Mouse (Mus musculus) intestine, embryonic 16.5 days (tissue): ENCODE results near the gene Gtf2h1. TPM values are rescaled to one million over a fixed set of nuclear protein-coding genes. Genes with fewer than 3 reads are reported as not detected.
A peak's percentile ranks its signal among the peaks of the same experiment; 100 is the strongest.

ENCODE experiments used
- ATAC-seq: fragments of 200-750 bp; cut with Nextera tagmentation; 2 replicates; pipeline ENCODE4 v1.8.0; 2017; ENCODE audit warnings: moderate TSS enrichment, moderate library complexity
- H3K27ac ChIP-seq: fragments of 300-500 bp; sonication (generic); 2 replicates; pipeline ENCODE4 v1.5.1; 2014; ENCODE audit warnings: mild to moderate bottlenecking, low read length
- H3K27me3 ChIP-seq: fragments of 300-500 bp; sonication (generic); replicated peaks from 2 replicates; pipeline ENCODE4 v1.6.1; 2014; ENCODE audit warnings: low read length, control low read depth, mixed read lengths; ENCODE audit not compliant: control insufficient read depth, insufficient read depth
- H3K36me3 ChIP-seq: fragments of 300-500 bp; sonication (generic); 2 replicates; pipeline ENCODE4 v1.6.1; 2014; ENCODE audit warnings: low read length, control low read depth; ENCODE audit not compliant: control insufficient read depth, insufficient read depth
- H3K4me1 ChIP-seq: fragments of 300-500 bp; sonication (generic); 2 replicates; pipeline ENCODE4 v1.6.1; 2014; ENCODE audit warnings: low read length, control low read depth, mixed read lengths; ENCODE audit not compliant: control insufficient read depth, insufficient read depth
- H3K4me2 ChIP-seq: fragments of 300-500 bp; sonication (generic); 2 replicates; pipeline ENCODE4 v1.6.1; 2014; ENCODE audit warnings: low read depth, low read length, control low read depth
- H3K4me3 ChIP-seq: fragments of 300-500 bp; sonication (generic); 2 replicates; pipeline ENCODE4 v1.5.1; 2014; ENCODE audit warnings: mild to moderate bottlenecking, low read length
- H3K9ac ChIP-seq: fragments of 300-500 bp; sonication (generic); 2 replicates; pipeline ENCODE4 v1.6.1; 2014; ENCODE audit warnings: low read depth, low read length
- H3K9me3 ChIP-seq: fragments of 300-500 bp; sonication (generic); 2 replicates; pipeline ENCODE4 v1.6.1; 2016; ENCODE audit warnings: low read length, control low read depth; ENCODE audit not compliant: control insufficient read depth
- WGBS: fragments of 180-500 bp; shearing (Covaris S2); extraction: QIAGEN DNeasy Blood & Tissue Kit; methylation state at CpG from one replicate; pipeline ENCODE4 v1.1.7; 2014; 5-methylcytosine and 5-hydroxymethylcytosine counted together
- polyA plus RNA-seq: library from polyadenylated mRNA; unstranded; fragments of >200 nt; fragmentation: Nextera tagmentation; extraction: Ambion mirVana; gene quantifications from 2 replicates; pipeline ENCODE4 v1.2.1, GENCODE M21; 2015

The Gtf2h1 gene
- polyA plus RNA-seq, 1 experiment from 2014 or later = 78.5 TPM

DNA sequence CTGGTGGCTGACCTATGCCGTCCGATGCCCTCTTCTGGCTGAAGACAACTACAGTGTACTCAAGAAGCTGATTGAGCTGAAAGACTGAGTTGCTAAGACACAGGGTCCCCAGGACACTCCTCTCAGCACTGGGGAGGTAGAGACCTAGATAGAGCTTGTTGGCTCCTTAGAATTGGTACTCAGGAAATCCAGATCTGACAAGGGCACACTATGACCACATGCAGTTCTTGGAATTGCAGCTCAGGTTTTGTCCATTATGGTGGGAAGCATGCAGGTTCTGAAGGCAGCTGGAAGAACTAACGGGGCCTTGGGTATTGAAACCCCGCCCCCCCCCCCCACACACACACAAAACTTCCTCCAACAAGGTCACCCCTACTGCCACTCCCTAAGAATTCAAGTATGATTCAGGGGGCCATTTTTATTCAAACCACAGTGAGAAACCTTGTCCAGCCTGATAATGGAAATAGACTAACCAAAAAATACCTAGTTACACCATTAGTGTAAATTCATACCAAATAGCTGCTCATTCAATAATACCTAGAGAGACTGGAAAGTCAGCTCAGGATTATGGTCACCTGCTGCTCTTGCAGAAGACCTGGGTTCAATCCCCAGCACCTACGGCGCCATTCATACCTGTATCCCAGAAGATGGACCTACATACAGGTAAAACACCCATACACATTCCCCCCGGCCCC, 60.1 kb downstream of the Gtf2h1 start:
- WGBS = 71% methylated on average over 7 of the region's 7 CpGs
- peak; percentile 12; the same call in 1 of the 2 replicates for ATAC-seq

DNA sequence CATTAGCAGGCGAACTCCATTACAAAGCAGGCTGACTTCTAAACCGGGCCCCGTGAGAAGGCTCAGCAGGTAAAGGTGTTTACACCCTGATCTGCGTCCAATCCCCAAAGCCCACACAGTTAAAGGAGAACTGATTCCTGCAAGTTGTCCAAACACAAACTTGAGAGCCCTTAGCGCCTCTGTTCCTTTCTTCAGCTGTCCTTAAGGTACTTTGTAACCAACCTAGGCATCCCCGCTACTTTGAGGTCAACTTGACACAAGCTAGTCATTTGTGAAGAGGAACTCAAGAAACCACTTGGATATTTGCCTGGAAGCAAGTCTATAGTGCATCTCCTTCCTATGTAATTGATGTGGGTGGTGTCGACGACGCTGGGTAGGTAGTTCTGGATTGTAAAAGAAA, 61.5 kb downstream of the Gtf2h1 start:
- H3K36me3 ChIP-seq = peaks cover 17% of the 10 kb centered on the region
- H3K4me1 ChIP-seq = no peaks in the 10 kb centered on the region
- H3K4me2 ChIP-seq = no peak overlapping the region
- H3K4me3 ChIP-seq = no peak overlapping the region
- ATAC-seq = no peak
- no peaks in the 10 kb centered on the region for H3K9me3 ChIP-seq
- H3K27ac ChIP-seq = no peak overlapping the region
- H3K27me3 ChIP-seq = no peaks in the 10 kb centered on the region
- no peak overlapping the region for H3K9ac ChIP-seq
- WGBS = 72% methylated on average over 9 of the region's 9 CpGs

More for the DNA sequence above, 60.1 kb downstream of the Gtf2h1 start:
- Histone ChIP-seq H3K36me3 (peaks cover 28% of the 10 kb centered on the region), H3K4me3 (no peak overlapping the region), H3K27me3 (no peaks in the 10 kb centered on the region), H3K4me2 (no peak overlapping the region), H3K4me1 (0 out of 2 replicates have a peak, but pooled peaks cover 3% of the 10 kb centered on the region), H3K27ac (no peak overlapping the region), H3K9me3 (no peaks in the 10 kb centered on the region), H3K9ac (no peak overlapping the region)

DNA sequence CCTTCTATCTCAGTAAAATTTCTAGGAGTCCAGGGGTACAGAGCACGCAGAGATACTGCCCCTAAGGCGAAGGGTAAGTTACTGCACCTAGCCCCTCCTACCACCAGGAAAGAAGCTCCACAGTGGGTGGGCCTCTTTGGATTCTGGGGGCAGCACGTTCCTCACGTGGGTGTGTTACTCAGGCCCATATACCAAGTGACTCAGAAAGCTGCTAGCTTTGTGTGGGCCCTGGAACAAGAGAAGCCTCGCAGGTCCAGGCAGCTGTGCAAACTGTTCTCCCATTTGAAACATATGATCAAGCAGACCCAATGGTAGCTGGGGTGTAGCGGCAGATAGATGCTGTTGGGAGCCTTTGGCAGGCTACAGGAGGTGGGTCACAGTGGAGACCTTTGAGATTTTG, 63.1 kb downstream of the Gtf2h1 start:
- H3K4me3 ChIP-seq = no peak overlapping the region
- no peak overlapping the region for H3K27ac ChIP-seq
- no peaks in the 10 kb centered on the region for H3K9me3 ChIP-seq
- WGBS = 59% methylated on average over 6 of the region's 6 CpGs
- no peaks in the 10 kb centered on the region for H3K4me1 ChIP-seq
- no peak for ATAC-seq
- H3K4me2 ChIP-seq = no peak overlapping the region
- H3K9ac ChIP-seq = no peak overlapping the region
- 0 out of 2 replicates have a peak, but pooled peaks cover 3% of the 10 kb centered on the region for H3K36me3 ChIP-seq
- H3K27me3 ChIP-seq = no peaks in the 10 kb centered on the region

DNA sequence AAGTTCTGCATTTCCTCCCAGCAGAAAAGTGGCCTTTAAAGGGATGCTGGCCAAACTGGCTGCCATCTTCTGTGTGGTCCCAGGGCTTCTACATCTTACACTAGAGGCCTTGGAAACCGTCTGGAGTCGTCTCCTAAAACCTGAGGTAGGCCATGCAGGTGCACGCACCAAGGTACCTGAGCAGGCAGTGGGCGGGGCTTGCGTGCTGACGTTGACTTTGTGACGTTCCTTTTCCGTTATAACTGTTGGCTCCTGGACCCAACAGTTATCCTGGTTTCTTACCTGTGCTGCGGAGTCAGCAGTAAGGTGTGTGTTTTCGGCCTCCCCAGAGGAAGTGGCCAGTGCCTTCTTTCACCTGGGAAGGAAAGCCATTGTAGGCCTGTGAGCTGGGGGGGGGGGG, 65.1 kb downstream of the Gtf2h1 start, which contains the start of gene Ldhc:
TSS of gene Ldhc (plus strand) at position 208 of the 400 bp plus-strand sequence.
- Histone ChIP-seq H3K9ac (no peak within 1 kb of the TSS), H3K4me2 (no peak within 1 kb of the TSS), H3K27me3 (no peaks in the 10 kb centered on the region), H3K9me3 (no peaks in the 10 kb centered on the region), H3K36me3 (no peaks in the 10 kb centered on the region), H3K4me3 (no peak within 1 kb of the TSS), H3K27ac (no peak within 1 kb of the TSS), H3K4me1 (no peaks in the 10 kb centered on the region)
- 45% methylated on average over 10 of the region's 10 CpGs for WGBS
- ATAC-seq = no peak

DNA sequence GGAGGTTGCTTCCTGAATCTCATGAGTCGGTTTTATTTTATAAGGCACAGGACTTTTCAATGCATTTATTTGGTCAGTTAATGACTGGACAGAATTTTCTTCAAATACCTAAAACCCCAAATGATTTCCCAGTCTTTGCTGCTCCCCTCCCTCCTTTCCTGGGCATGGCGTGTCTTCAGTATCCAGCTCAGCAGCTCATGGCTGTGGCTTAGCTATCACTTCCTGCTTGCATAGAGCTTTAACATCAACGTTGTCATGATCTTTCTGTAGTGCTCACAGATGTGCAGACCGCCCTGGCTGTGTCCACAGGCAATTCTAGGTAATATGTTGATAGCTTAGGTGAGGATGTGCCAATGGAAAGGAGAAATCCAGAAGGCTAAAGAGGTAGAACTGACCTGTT, 76.1 kb downstream of the Gtf2h1 start:
- H3K4me2 ChIP-seq = no peak overlapping the region
- no peaks in the 10 kb centered on the region for H3K36me3 ChIP-seq
- no peaks in the 10 kb centered on the region for H3K27me3 ChIP-seq
- H3K4me1 ChIP-seq = no peaks in the 10 kb centered on the region
- no peak overlapping the region for H3K4me3 ChIP-seq
- 62% methylated on average over 4 of the region's 4 CpGs for WGBS
- H3K27ac ChIP-seq = no peak overlapping the region
- no peaks in the 10 kb centered on the region for H3K9me3 ChIP-seq
- H3K9ac ChIP-seq = no peak overlapping the region
- ATAC-seq = no peak

Other genes with a start within 250 kb of the Gtf2h1 start
- 14.6 and 14.7 TPM in 2 replicates for gene Sergef, start 156.3 kb upstream of the Gtf2h1 start, polyA plus RNA-seq
- 2.4 and 2.6 TPM in 2 replicates for gene Tph1, start 123.6 kb upstream of the Gtf2h1 start, polyA plus RNA-seq
- 22.9 and 25.4 TPM in 2 replicates for gene Saal1, start 85.4 kb upstream of the Gtf2h1 start, polyA plus RNA-seq
- 1.0 and 1.4 TPM in 2 replicates for gene Saa3, start 80.4 kb upstream of the Gtf2h1 start, polyA plus RNA-seq
- gene Saa4, start 63.5 kb upstream of the Gtf2h1 start, polyA plus RNA-seq = 0.32 TPM in 1 of 2 replicates, not detected in the other
- 0.28 and 0.34 TPM in 2 replicates for gene Saa1, start 53.1 kb upstream of the Gtf2h1 start, polyA plus RNA-seq
- gene Saa2, start 44.3 kb upstream of the Gtf2h1 start, polyA plus RNA-seq = 0.18 TPM in 1 of 2 replicates, not detected in the other
- 27.2 and 31.2 TPM in 2 replicates for gene Hps5, start within 50 bp of the Gtf2h1 start, polyA plus RNA-seq
- gene Ldha, start 45.4 kb downstream of the Gtf2h1 start, polyA plus RNA-seq = 3,052 and 3,173 TPM in 2 replicates
- not detected in 2 replicates for gene Ldhc, start 65.1 kb downstream of the Gtf2h1 start, polyA plus RNA-seq
- 115 and 128 TPM in 2 replicates for gene Tsg101, start 123.9 kb downstream of the Gtf2h1 start, polyA plus RNA-seq
- 10.0 and 10.1 TPM in 2 replicates for gene Uevld, start 162.4 kb downstream of the Gtf2h1 start, polyA plus RNA-seq
- not detected in 2 replicates for gene Gm9999, start 187.5 kb downstream of the Gtf2h1 start, polyA plus RNA-seq
- 15.2 and 16.5 TPM in 2 replicates for gene Spty2d1, start 212.3 kb downstream of the Gtf2h1 start, polyA plus RNA-seq